Mouse (Mus musculus) ES-CJ7 (cell line): ENCODE measurements at regions not wholly inside any gene's neighbourhood (a gene's known extent, or its start where the extent isn't known, plus 50 kb on each side); places are given as distances from the start of the nearest gene placed in this dataset.

ENCODE experiments used
- DNase-seq: peaks from one replicate; pipeline ENCODE4 v3.0.0; 2011; ENCODE audit warnings: low read depth, low spot score

- DNase-seq: peak; percentile 72
Measured at GRCm38 (mm10) chrX:13344701-13345100, 63.9 kb downstream of the Ddx3x start.

- DNase-seq: peak; percentile 11
Measured at GRCm38 (mm10) chrX:13345126-13345525, 64.4 kb downstream of the Ddx3x start.

GRCm38 (mm10) chrX:13346011-13346631 is 65.4 kb downstream of the Ddx3x start:
- peak; percentile 32 for DNase-seq

GRCm38 (mm10) chrX:13346696-13347026 is 65.9 kb downstream of the Ddx3x start:
- no peak for DNase-seq

- DNase-seq: peak; percentile 92
Measured at GRCm38 (mm10) chrX:13347027-13347840, 66.5 kb downstream of the Ddx3x start.

- no peak for DNase-seq
Measured at GRCm38 (mm10) chrX:13348415-13348814, 67.6 kb downstream of the Ddx3x start.

- no peak for DNase-seq
Measured at GRCm38 (mm10) chrX:13350461-13350860, 69.7 kb downstream of the Ddx3x start.

GRCm38 (mm10) chrX:13357149-13357783 is 76.5 kb downstream of the Ddx3x start:
- DNase-seq: no peak

GRCm38 (mm10) chrX:13357973-13358372 is 77.2 kb downstream of the Ddx3x start:
- no peak for DNase-seq

GRCm38 (mm10) chrX:13360436-13360835 is 79.7 kb downstream of the Ddx3x start:
- DNase-seq: no peak

- DNase-seq: no peak
Measured at GRCm38 (mm10) chrX:13370319-13370718, 89.5 kb downstream of the Ddx3x start.

- no peak for DNase-seq
Measured at GRCm38 (mm10) chrX:13372752-13373151, 92.0 kb downstream of the Ddx3x start.

- peak; percentile 2 for DNase-seq
Measured at GRCm38 (mm10) chrX:13386354-13386753, 79.6 kb upstream of the Nyx start.

- no peak for DNase-seq
Measured at GRCm38 (mm10) chrX:13398466-13398865, 67.4 kb upstream of the Nyx start.

GRCm38 (mm10) chrX:13412726-13413125 is 53.2 kb upstream of the Nyx start:
- no peak for DNase-seq

GRCm38 (mm10) chrX:13413135-13413534 is 52.8 kb upstream of the Nyx start:
- DNase-seq: no peak
